Mouse (Mus musculus) bone marrow, adult 2 months (tissue): Measurements from ENCODE around the gene Ldah.

Source experiments
- CTCF ChIP-seq: fragments of 200-500 bp; IDR thresholded peaks from 2 replicates; pipeline ENCODE4 v1.5.1; 2011; ENCODE audit warnings: low read length, control low read depth; ENCODE audit not compliant: control insufficient read depth, insufficient read depth
- POLR2A ChIP-seq: fragments of 200-500 bp; IDR thresholded peaks from 2 replicates; pipeline ENCODE4 v1.6.1; 2011; ENCODE audit warnings: low read depth, mild to moderate bottlenecking, control low read depth, low read length, borderline replicate concordance; ENCODE audit not compliant: control insufficient read depth

GRCm38 (mm10) chr12:8180921-8181320 lies 27.0 kb upstream of the Ldah start:
- no peak for TF ChIP-seq CTCF
- no peak for TF ChIP-seq POLR2A
